Comparison of ENCODE assay signal across 8 mouse cellular contexts in genomic region chr6:119330506-119330905, GRCm38 (mm10). TPM values are rescaled to one million over a fixed set of nuclear protein-coding genes. Genes with fewer than 3 reads are reported as not detected.
A peak's percentile ranks its signal among the peaks of the same experiment; 100 is the strongest.
DNase-seq lines count a peak whose midpoint lies in the region; ATAC-seq and TF ChIP-seq lines count a peak whose summit lies in the region.

Gene Lrtm2 (minus strand): TSS chr6:119330766.

- WGBS in forebrain, embryonic 10.5 days: under 1% methylated on average over 31 of the region's 31 CpGs
- under 1% methylated on average over 31 of the region's 31 CpGs for WGBS in midbrain, embryonic 11.5 days
- WGBS in stomach, embryonic 16.5 days: under 1% methylated on average over 31 of the region's 31 CpGs

- no peak within 1 kb of the TSS for H3K27ac ChIP-seq in forebrain, embryonic 10.5 days
- H3K27ac ChIP-seq in layer of hippocampus, adult 2 months: peak within 1 kb of the TSS; percentile 96
- no peak within 1 kb of the TSS for H3K27ac ChIP-seq in midbrain, embryonic 11.5 days (ENCODE audit: low read depth, low read length)
- no peak within 1 kb of the TSS for H3K27ac ChIP-seq in stomach, embryonic 16.5 days (ENCODE audit: low read length)

- H3K4me2 ChIP-seq in midbrain, embryonic 11.5 days: peak within 1 kb of the TSS; percentile 57
- peak within 1 kb of the TSS; percentile 47 for H3K4me2 ChIP-seq in stomach, embryonic 16.5 days (ENCODE audit: low read depth, low read length)

- ATAC-seq in CD4-positive, CD25-positive, alpha-beta regulatory T cell, adult 4 months: no peak
- ATAC-seq in midbrain, embryonic 11.5 days (ENCODE audit: low FRiP score): peak; percentile 59; the same call in 1 of the 2 replicates
- ATAC-seq in stomach, embryonic 16.5 days (ENCODE audit: insufficient read depth, low FRiP score): no peak

- peaks cover 96% of the 10 kb centered on the region for H3K27me3 ChIP-seq in forebrain, embryonic 10.5 days (ENCODE audit: poor library complexity, severe bottlenecking)
- H3K27me3 ChIP-seq in midbrain, embryonic 11.5 days (ENCODE audit: control insufficient read depth, insufficient read depth, low read length): peaks cover 32% of the 10 kb centered on the region
- H3K27me3 ChIP-seq in stomach, embryonic 16.5 days (ENCODE audit: control insufficient read depth, insufficient read depth, low read length): peaks cover 39% of the 10 kb centered on the region

- H3K36me3 ChIP-seq in forebrain, embryonic 10.5 days (replicated peaks): no peaks in the 10 kb centered on the region
- no peaks in the 10 kb centered on the region for H3K36me3 ChIP-seq in midbrain, embryonic 11.5 days (ENCODE audit: control insufficient read depth, insufficient read depth, low read length)
- no peaks in the 10 kb centered on the region for H3K36me3 ChIP-seq in stomach, embryonic 16.5 days (ENCODE audit: control insufficient read depth, insufficient read depth, low read length)

- peak within 1 kb of the TSS; percentile 33; the same call in 1 of the 2 replicates for H3K9ac ChIP-seq in midbrain, embryonic 11.5 days (ENCODE audit: low read length)
- no peak within 1 kb of the TSS for H3K9ac ChIP-seq in stomach, embryonic 16.5 days (ENCODE audit: low read length)

- peak within 1 kb of the TSS; percentile 54 for H3K4me3 ChIP-seq in forebrain, embryonic 10.5 days
- H3K4me3 ChIP-seq in layer of hippocampus, adult 2 months: peak within 1 kb of the TSS; percentile 74
- peak within 1 kb of the TSS; percentile 30 for H3K4me3 ChIP-seq in midbrain, embryonic 11.5 days (ENCODE audit: low read depth, low read length)
- peak within 1 kb of the TSS; percentile 35 for H3K4me3 ChIP-seq in stomach, embryonic 16.5 days (replicated peaks; ENCODE audit: low read length)

- TF ChIP-seq CTCF in layer of hippocampus, adult 2 months (conservative IDR thresholded peaks at IDR 0.05): no peak

- H3K4me1 ChIP-seq in forebrain, embryonic 10.5 days: peaks cover 54% of the 10 kb centered on the region
- peaks cover 11% of the 10 kb centered on the region for H3K4me1 ChIP-seq in midbrain, embryonic 11.5 days (ENCODE audit: control insufficient read depth, insufficient read depth, low read length)
- peaks cover 7% of the 10 kb centered on the region; the same call in 1 of the 2 replicates for H3K4me1 ChIP-seq in stomach, embryonic 16.5 days (ENCODE audit: control insufficient read depth, insufficient read depth, low read length)

- no peaks in the 10 kb centered on the region for H3K9me3 ChIP-seq in forebrain, embryonic 10.5 days
- no peaks in the 10 kb centered on the region for H3K9me3 ChIP-seq in midbrain, embryonic 11.5 days (ENCODE audit: control insufficient read depth, low read length)
- H3K9me3 ChIP-seq in stomach, embryonic 16.5 days (replicated peaks; ENCODE audit: control insufficient read depth, low read length): no peaks in the 10 kb centered on the region

- DNase-seq in CD4-positive, CD25-positive, alpha-beta regulatory T cell, adult 2 months (ENCODE audit: low read depth, low spot score): peak; percentile 24
- DNase-seq in Muller cell, postnatal 12 days (ENCODE audit: inconsistent ontology term): peak; percentile 27
- DNase-seq in forebrain, embryonic 10.5 days (ENCODE audit: extremely low spot score, low spot score): no peak
- DNase-seq in layer of hippocampus, adult 2 months (ENCODE audit: low spot score in 2 of 2): peak; percentile 55 to 67
- peak; percentile 91 for DNase-seq in midbrain, embryonic 11.5 days (ENCODE audit: low spot score, missing footprints)
- no peak for DNase-seq in urinary bladder, adult 2 months (ENCODE audit: low spot score)

RNA-seq across cellular contexts. Expression of gene Lrtm2, which starts in this region (rescaled TPM):
- polyA plus RNA-seq in CD4-positive, CD25-positive, alpha-beta regulatory T cell, adult 4 months (2017; shearing (Covaris generic)): under 1 TPM in 1 of 2 experiments, not detected in 1; 0.66 TPM
- 0.16 and 0.19 TPM in 2 replicates for polyA plus RNA-seq in forebrain, embryonic 10.5 days (2016; fragmentation: Nextera tagmentation; extraction: Ambion mirVana)
- total RNA-seq in layer of hippocampus, adult 2 months (2021): 10 to 100 TPM; 43.3 to 44.6 TPM
- polyA plus RNA-seq in midbrain, embryonic 11.5 days (2014; fragmentation: Nextera tagmentation; extraction: Ambion mirVana): 0.23 TPM in 1 of 2 replicates, not detected in the other
- 0.22 and 0.65 TPM in 2 replicates for polyA plus RNA-seq in stomach, embryonic 16.5 days (2015; fragmentation: Nextera tagmentation; extraction: Ambion mirVana)
- 0.06 and 0.10 TPM in 2 replicates for polyA plus RNA-seq in urinary bladder, adult 2 months (2012; rRNA removed)

Comparison
In these comparisons a context has a peak if more than half of its experiments do, and no peak if none do; other contexts are left out.
1. Peak in DNase-seq, ATAC-seq, H3K4me3 ChIP-seq, H3K9ac ChIP-seq and H3K4me2 ChIP-seq in midbrain, embryonic 11.5 days; RNA of the gene not detected or under 1 TPM.
2. DNase-seq: peak in CD4-positive, CD25-positive, alpha-beta regulatory T cell, adult 2 months (single experiment), Muller cell, postnatal 12 days (single experiment) and layer of hippocampus, adult 2 months (2 of 2); none in forebrain, embryonic 10.5 days (single experiment) and urinary bladder, adult 2 months (single experiment).
3. Peak in every context shown above with its lines, with median percentiles within 50 percentile points of each other: H3K4me3 ChIP-seq.